Mouse (Mus musculus) gastrocnemius, postnatal 4 days (tissue): ENCODE results near the gene Cltc. TPM values are rescaled to one million over a fixed set of nuclear protein-coding genes. Genes with fewer than 3 reads are reported as not detected.

ENCODE experiments used
- DNase-seq, 2 experiments: peaks; one replicate each; pipeline ENCODE4 v3.0.0; 2021 to 2022; ENCODE audit warnings: low spot score in 2 of 2, mixed read lengths in 2 of 2
- total RNA-seq, 2 experiments: library from RNA; stranded (reverse); gene quantifications; 2 replicates each; pipeline ENCODE4 v1.2.3; 2021

Cltc gene
- total RNA-seq, 2 experiments from 2014 or later: 185 to 196 TPM

DNA sequence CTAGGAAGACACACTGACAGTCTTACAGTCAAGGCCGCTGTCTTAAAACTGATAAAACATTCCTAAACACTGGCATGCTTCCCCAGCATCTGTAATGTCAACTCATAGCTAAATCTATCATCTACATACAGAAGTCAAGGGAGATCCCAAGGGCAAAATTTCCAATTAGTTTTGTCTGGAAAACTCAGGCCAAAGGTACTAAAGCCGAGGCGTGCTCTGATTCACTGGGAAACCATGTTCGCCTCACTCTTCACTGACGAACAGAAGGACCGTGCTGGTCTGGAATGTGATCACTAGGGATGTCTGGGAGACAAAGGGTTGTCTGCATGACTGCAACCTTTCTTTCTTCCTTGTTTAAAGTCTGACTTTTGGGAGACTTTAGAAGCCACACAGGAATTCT lies 106.7 kb downstream of the Cltc start:
- no peak for DNase-seq

DNA sequence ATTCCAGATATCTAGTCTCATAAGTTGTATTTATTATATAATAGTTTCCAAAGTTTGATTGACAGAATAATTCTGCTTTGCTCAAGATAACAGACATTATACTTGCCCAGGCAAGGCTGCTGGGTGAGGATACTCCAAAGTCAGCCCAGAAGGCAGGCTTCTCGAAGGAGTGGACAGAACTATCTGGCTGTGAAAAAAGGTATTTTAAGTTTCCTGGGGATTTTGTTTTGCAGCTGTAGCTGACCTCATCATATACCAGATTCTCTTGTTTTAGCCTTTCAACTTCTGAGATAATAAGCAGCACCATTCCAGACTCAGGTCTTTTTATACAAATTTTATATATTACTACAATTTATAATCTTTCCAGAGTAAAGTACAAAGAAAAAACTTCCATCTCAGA lies 107.8 kb downstream of the Cltc start:
- no peak for DNase-seq

DNA sequence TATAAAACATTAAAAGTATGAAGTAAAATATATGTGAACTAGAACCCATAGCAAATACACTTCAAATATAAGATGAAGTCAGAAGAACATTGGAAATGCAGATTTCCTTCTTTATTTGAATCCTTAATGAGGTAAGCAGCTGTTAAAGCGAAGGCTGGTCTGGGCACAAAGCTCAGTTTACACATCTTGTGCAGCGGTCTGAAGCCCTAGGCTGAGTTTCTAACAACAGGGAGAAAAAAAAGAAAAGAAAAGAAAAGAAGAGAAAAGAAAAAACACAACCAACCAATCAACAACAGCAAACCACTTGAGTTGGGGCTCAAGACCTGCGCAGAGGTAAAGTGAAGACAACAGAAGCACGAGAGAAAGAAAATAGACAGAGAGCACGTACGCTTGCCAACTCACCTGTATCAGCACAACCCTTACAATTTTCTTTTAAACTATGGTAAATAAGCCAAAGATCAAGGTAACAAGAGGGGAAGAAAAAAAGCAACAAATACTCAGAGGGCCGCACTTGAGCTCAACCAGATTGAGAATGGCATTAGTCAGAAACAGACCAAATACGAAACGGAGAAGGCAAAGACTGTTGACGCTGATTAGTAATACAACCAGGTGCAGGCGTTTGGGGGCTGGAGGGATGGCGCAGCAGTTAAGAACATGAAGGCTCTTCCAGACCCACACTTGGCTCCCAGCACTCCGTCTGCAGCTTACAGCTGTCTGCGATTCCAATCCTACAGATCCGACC lies 109.5 kb downstream of the Cltc start:
- DNase-seq: no peak

DNA sequence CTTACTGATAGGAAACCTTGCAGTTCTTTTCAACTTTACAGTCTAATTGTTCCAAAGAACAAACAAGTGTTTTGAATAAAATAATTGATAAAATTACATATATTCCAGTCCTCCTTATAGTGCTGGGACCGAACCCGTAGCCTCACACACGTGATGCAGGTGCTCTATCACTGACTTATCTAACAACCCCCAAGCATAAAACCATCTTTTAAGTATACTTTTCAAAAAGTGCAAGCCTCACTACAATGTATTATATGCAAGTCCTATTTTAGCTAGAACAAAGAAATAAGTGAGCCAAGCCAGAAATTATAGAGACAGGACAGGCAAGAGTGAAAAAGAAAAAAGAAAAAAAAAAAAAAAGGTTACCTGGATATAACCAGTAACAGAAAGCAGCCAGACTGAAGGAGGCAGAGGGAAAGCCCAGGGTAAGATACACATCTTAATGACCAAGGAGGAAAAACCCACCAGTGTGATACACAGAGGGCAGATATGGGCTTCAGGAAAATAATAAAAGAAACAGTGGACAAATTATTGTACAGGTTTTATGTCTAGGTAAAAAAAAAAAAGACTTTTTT lies 110.4 kb downstream of the Cltc start:
- DNase-seq: no peak

DNA sequence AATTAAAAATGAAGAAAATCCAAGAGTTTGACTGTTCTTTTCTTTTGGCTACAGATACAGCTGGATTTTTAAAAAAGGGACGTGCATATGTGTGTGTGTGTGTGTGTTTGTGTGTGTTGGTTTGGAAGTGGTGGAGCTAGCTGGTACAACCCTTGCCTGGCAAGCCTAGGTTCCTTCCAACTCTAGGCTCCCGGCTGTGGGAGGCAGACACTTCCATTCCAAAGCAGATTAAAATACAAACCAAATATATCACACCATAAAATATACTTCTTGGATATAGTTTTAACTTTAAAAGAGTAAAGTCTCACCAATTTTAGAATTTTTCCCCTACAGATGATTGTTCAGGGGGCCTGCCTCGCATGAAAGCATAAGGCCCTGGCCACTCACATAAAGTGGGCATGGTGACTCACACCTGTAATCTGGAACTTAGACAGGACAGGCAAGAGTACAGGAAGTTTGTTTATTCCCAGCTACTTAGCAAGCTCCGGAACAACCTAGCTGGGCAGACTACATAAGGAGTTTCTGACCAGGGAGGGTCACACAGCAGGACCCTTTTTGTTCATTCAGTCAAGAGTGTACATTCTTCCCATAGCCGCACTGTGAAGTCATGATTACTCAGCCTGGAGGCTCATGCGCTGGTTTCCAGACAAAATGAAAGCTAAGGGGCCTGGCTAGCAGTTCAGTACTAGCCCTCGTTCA lies 111.1 kb downstream of the Cltc start:
- no peak for DNase-seq

DNA sequence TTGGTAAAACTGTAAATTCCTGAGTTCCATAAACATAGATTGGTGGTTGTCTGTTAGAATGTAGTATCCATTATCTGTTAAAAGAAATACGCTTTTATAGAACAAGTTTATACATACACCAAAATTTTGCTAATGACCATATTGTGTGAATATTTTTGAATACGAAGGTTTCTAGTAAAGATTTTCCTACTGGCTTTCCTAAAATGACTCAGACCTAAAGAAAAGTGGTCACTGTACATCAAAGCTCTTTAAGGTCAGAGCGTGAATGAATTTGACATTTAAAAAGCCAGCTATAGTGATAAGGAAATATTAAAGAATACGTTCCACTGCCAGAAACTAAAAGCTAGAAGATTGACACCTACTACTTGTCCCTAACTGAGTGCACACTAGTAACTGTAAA lies 112.8 kb downstream of the Cltc start:
- no peak for DNase-seq

Other genes starting within 250 kb of the Cltc start
- 10 to 100 TPM; 50.5 to 56.8 TPM for gene Rps6kb1, start 212.8 kb downstream of the Cltc start, total RNA-seq
- 1 to 10 TPM; 5.0 to 5.2 TPM for gene Tubd1, start 212.6 kb downstream of the Cltc start, total RNA-seq
- 10 to 100 TPM; 55.1 to 65.5 TPM for gene Vmp1, start 73.7 kb downstream of the Cltc start, total RNA-seq
- 10 to 100 TPM; 10.2 to 11.9 TPM for gene Ptrh2, start 73.6 kb downstream of the Cltc start, total RNA-seq
- 10 to 100 TPM; 15.8 to 16.7 TPM for gene Dhx40, start 50.2 kb upstream of the Cltc start, total RNA-seq
- 10 to 100 TPM; 12.5 to 13.0 TPM for gene Ypel2, start 236.1 kb upstream of the Cltc start, total RNA-seq